Mouse (Mus musculus) heart, postnatal 25 days (tissue): ENCODE data around the gene Hsd17b7. TPM values are rescaled to one million over a fixed set of nuclear protein-coding genes. Genes with fewer than 3 reads are reported as not detected.

ENCODE experiments used
- total RNA-seq, 2 experiments: library from RNA; stranded (reverse); gene quantifications; 2 replicates each; pipeline ENCODE4 v1.2.3; 2021

Gene Hsd17b7
- total RNA-seq, 2 experiments from 2014 or later, result 15.8 to 16.9 TPM

Other genes starting within 250 kb of the Hsd17b7 start
- gene Rgs4, start 221.6 kb downstream of the Hsd17b7 start, total RNA-seq, result 10 to 100 TPM; 13.5 to 20.4 TPM
- under 1 TPM; 0.13 to 0.20 TPM for gene Ccdc190, start 40.6 kb downstream of the Hsd17b7 start, total RNA-seq
- gene Ddr2, start 141.5 kb upstream of the Hsd17b7 start, total RNA-seq, result 10 to 100 TPM; 23.4 to 29.0 TPM
- gene Uap1, start 205.7 kb upstream of the Hsd17b7 start, total RNA-seq, result 10 to 100 TPM; 54.8 to 56.9 TPM
- 10 to 100 TPM; 19.7 to 21.1 TPM for gene Uhmk1, start 246.2 kb upstream of the Hsd17b7 start, total RNA-seq